Comparison of ENCODE assay signal across 10 mouse cellular contexts in genomic region chr11:59694533-59694932, GRCm38 (mm10). TPM values are rescaled to one million over a fixed set of nuclear protein-coding genes. Genes with fewer than 3 reads are reported as not detected.
A peak's percentile ranks its signal among the peaks of the same experiment; 100 is the strongest.
DNase-seq lines count a peak whose midpoint lies in the region; ATAC-seq and TF ChIP-seq lines count a peak whose summit lies in the region.
"Had no signal": no experiment of that assay in that cellular context is flagged by ENCODE, and none has a peak within 500 bp of the region (broad histone marks: within the 10 kb centered on the region; RNA-seq: fewer than 3 reads in every experiment).

No protein-coding gene starts in this region.

- no peak overlapping the region for H3K4me2 ChIP-seq in hindbrain, embryonic 13.5 days
- H3K4me2 ChIP-seq in hindbrain, embryonic 14.5 days (replicated peaks) = no peak overlapping the region

- H3K36me3 ChIP-seq in hindbrain, embryonic 13.5 days = peaks cover 32% of the 10 kb centered on the region
- peaks cover 31% of the 10 kb centered on the region for H3K36me3 ChIP-seq in hindbrain, embryonic 14.5 days (replicated peaks; ENCODE audit: control insufficient read depth, insufficient read depth)

- no peak overlapping the region for H3K9ac ChIP-seq in hindbrain, embryonic 13.5 days
- H3K9ac ChIP-seq in hindbrain, embryonic 14.5 days = no peak overlapping the region

- POLR2A ChIA-PET in Patski (lab: Charles Lee) = interaction anchor here (0.9 to 1.1 kb wide), 2 partner anchors 23 to 33 kb away, joined by 3 read pairs; partner anchors contain the start of gene Mprip

- peak overlapping the region; percentile 26; the same call in 1 of the 2 replicates for H3K27ac ChIP-seq in hindbrain, embryonic 13.5 days
- H3K27ac ChIP-seq in hindbrain, embryonic 14.5 days = no peak overlapping the region
- no peak overlapping the region for H3K27ac ChIP-seq in cerebellum, adult 2 months (ENCODE audit: insufficient read depth, low read length)

- H3K27me3 ChIP-seq in hindbrain, embryonic 13.5 days = no peaks in the 10 kb centered on the region
- H3K27me3 ChIP-seq in hindbrain, embryonic 14.5 days (ENCODE audit: control insufficient read depth, insufficient read depth, low read length) = no peaks in the 10 kb centered on the region
- no peaks in the 10 kb centered on the region for H3K27me3 ChIP-seq in Patski
- no peaks in the 10 kb centered on the region for H3K27me3 ChIP-seq in cerebellum, adult 2 months (ENCODE audit: control insufficient read depth, insufficient read depth, low read length)

- 71% methylated on average over 1 of the region's 1 CpGs for WGBS in hindbrain, embryonic 13.5 days
- WGBS in hindbrain, embryonic 14.5 days = 65% methylated on average over 1 of the region's 1 CpGs
- WGBS in cerebellum, adult 2 months = 7% methylated on average over 1 of the region's 1 CpGs

- H3K4me3 ChIP-seq in hindbrain, embryonic 13.5 days = no peak overlapping the region
- H3K4me3 ChIP-seq in hindbrain, embryonic 14.5 days (replicated peaks; ENCODE audit: low read length) = no peak overlapping the region
- H3K4me3 ChIP-seq in cerebellum, adult 2 months (replicated peaks; ENCODE audit: insufficient read depth, low read depth, low read length) = no peak overlapping the region

- ATAC-seq in hindbrain, embryonic 13.5 days (ENCODE audit: low FRiP score) = no peak
- ATAC-seq in hindbrain, embryonic 14.5 days (ENCODE audit: low FRiP score) = no peak
- ATAC-seq in Patski = peak; percentile 62
- no peak for ATAC-seq in granulocyte monocyte progenitor cell, adult 5-6 weeks (replicated peaks; ENCODE audit: poor library complexity, severe bottlenecking)

- H3K4me1 ChIP-seq in hindbrain, embryonic 13.5 days (replicated peaks) = peaks cover 16% of the 10 kb centered on the region
- H3K4me1 ChIP-seq in hindbrain, embryonic 14.5 days (replicated peaks; ENCODE audit: control insufficient read depth, insufficient read depth, low read length) = peaks cover 9% of the 10 kb centered on the region; the same call in 1 of the 2 replicates
- H3K4me1 ChIP-seq in cerebellum, adult 2 months (ENCODE audit: control insufficient read depth, insufficient read depth, low read length) = peaks cover 25% of the 10 kb centered on the region

- no peak for TF ChIP-seq POLR2A in cerebellum, adult 2 months (IDR thresholded peaks at IDR 0.05; ENCODE audit: borderline replicate concordance, insufficient read depth, low read length)

- no peaks in the 10 kb centered on the region for H3K9me3 ChIP-seq in hindbrain, embryonic 13.5 days
- H3K9me3 ChIP-seq in hindbrain, embryonic 14.5 days (ENCODE audit: control insufficient read depth, low read length) = no peaks in the 10 kb centered on the region
- H3K9me3 ChIP-seq: G1E had no signal

- in situ Hi-C loops in Patski (cut with MboI; ENCODE audit: low pct_unique_long_range_greater_than_20kb) = loop anchor here (25.0 kb wide), 1 partner anchor 1357 kb away; the partner anchor contains the start of genes Sh3bp5l and Zfp672

- DNase-seq in hindbrain, embryonic 14.5 days (ENCODE audit: low spot score) = no peak
- peak; percentile 59 for DNase-seq in Patski (ENCODE audit: low read depth, low spot score)
- peak; percentile 47 to 82 for DNase-seq in cerebellum, adult 2 months
- DNase-seq in kidney, postnatal 14 days = peak; percentile 82
- DNase-seq in gastrocnemius, postnatal 4 days (ENCODE audit: low spot score in 2 of 2) = no peak
- DNase-seq in testis, postnatal 14 days (ENCODE audit: low spot score) = no peak
- DNase-seq: gastrocnemius, postnatal 14 days had no signal

- CTCF ChIA-PET in Patski (lab: Charles Lee) = interaction anchor here (1.0 to 1.1 kb wide), 2 partner anchors 13 to 31 kb away, joined by 3 to 4 read pairs; no protein-coding TSS in a partner anchor

- no peak for TF ChIP-seq CTCF in Patski (IDR thresholded peaks at IDR 0.05)
- TF ChIP-seq CTCF in cerebellum, adult 2 months (IDR thresholded peaks at IDR 0.05; ENCODE audit: borderline replicate concordance, insufficient read depth, low read depth, low read length) = no peak

RNA-seq across cellular contexts. Expression of gene Mprip, which starts 33.4 kb away (rescaled TPM):
- 36.6 and 37.9 TPM in 2 replicates for polyA plus RNA-seq in hindbrain, embryonic 13.5 days (2015; fragmentation: Nextera tagmentation; extraction: Ambion mirVana)
- polyA plus RNA-seq in hindbrain, embryonic 14.5 days (2014; fragmentation: Nextera tagmentation; extraction: Ambion mirVana) = 68.1 and 71.5 TPM in 2 replicates
- 353 TPM for polyA plus RNA-seq in Patski (2021)
- polyA plus RNA-seq in cerebellum, adult 2 months (2012; rRNA removed) = 158 and 160 TPM in 2 replicates
- total RNA-seq in granulocyte monocyte progenitor cell, adult 5-6 weeks (2014; fragmentation: Nextera tagmentation) = 50.1 and 70.7 TPM in 2 replicates
- total RNA-seq in granulocyte monocyte progenitor cell, adult 5-6 weeks (2017) = 56.4 and 71.4 TPM in 2 replicates
- 100 to 1,000 TPM; 213 to 215 TPM for total RNA-seq in gastrocnemius, postnatal 4 days (2021)

Comparison
In these comparisons a context has a peak if more than half of its experiments do, and no peak if none do; other contexts are left out.
1. DNase-seq: peak in Patski (single experiment), cerebellum, adult 2 months (2 of 2) and kidney, postnatal 14 days (single experiment); none in hindbrain, embryonic 14.5 days (single experiment), gastrocnemius, postnatal 4 days (0 of 2) and testis, postnatal 14 days (single experiment).